Comparison of ENCODE assay signal across 29 mouse cellular contexts in genomic region chr4:67162673-67163072, GRCm38 (mm10).
DNase-seq lines count a peak whose midpoint lies in the region; ATAC-seq and TF ChIP-seq lines count a peak whose summit lies in the region.
"Had no signal": no experiment of that assay in that cellular context is flagged by ENCODE, and none has a peak within 500 bp of the region (broad histone marks: within the 10 kb centered on the region; RNA-seq: fewer than 3 reads in every experiment).

No protein-coding gene starts in this region.

- no peak for TF ChIP-seq CTCF in midbrain, postnatal 0 days (IDR thresholded peaks at IDR 0.05)
- TF ChIP-seq CTCF in cerebellum, adult 2 months (IDR thresholded peaks at IDR 0.05; ENCODE audit: borderline replicate concordance, insufficient read depth, low read depth, low read length) = no peak

- DNase-seq in midbrain, postnatal 0 days (ENCODE audit: low spot score) = peak; percentile 23
- DNase-seq in cerebellum, adult 2 months = peak; percentile 20 to 52
- peak; percentile 13 to 42 for DNase-seq in cerebellum, postnatal 14 days
- DNase-seq in forebrain, embryonic 11.5 days (ENCODE audit: low spot score) = no peak
- DNase-seq: adrenal gland, adult 8-10 months; B cell, adult 2 months; forebrain, postnatal 0 days; gastrocnemius, postnatal 14 days; heart, adult 2 months; heart, postnatal 10 days; kidney, adult 18-20 months; liver, embryonic 13.5 days; lung, adult 18-20 months; lung, postnatal 10 days; right cerebral cortex, postnatal 4 days; thymus, postnatal 4 days had no signal

- no peak for ATAC-seq in midbrain, postnatal 0 days (ENCODE audit: low FRiP score)
- no peak for ATAC-seq in midbrain, embryonic 15.5 days (replicated peaks)
- ATAC-seq in CD4-positive, CD25-positive, alpha-beta regulatory T cell, adult 4 months = no peak
- ATAC-seq in midbrain, embryonic 16.5 days = no peak
- no peak for ATAC-seq in forebrain, embryonic 11.5 days (replicated peaks; ENCODE audit: low FRiP score)
- ATAC-seq: forebrain, postnatal 0 days had no signal

- no peak overlapping the region for H3K27ac ChIP-seq in midbrain, postnatal 0 days (ENCODE audit: low read depth, low read length)
- no peak overlapping the region for H3K27ac ChIP-seq in midbrain, embryonic 15.5 days
- no peak overlapping the region for H3K27ac ChIP-seq in cerebellum, adult 2 months (ENCODE audit: insufficient read depth, low read length)
- no peak overlapping the region for H3K27ac ChIP-seq in midbrain, embryonic 16.5 days (ENCODE audit: low read length)
- no peak overlapping the region for H3K27ac ChIP-seq in forebrain, embryonic 11.5 days (ENCODE audit: low read depth, low read length)
- H3K27ac ChIP-seq: embryonic facial prominence, embryonic 13.5 days; forebrain, embryonic 12.5 days; heart, adult 2 months; heart, embryonic 13.5 days; hindbrain, embryonic 15.5 days; kidney, postnatal 0 days; limb, embryonic 10.5 days; limb, embryonic 15.5 days; liver, embryonic 13.5 days; macrophage; neural tube, embryonic 13.5 days had no signal

- WGBS in midbrain, postnatal 0 days = 86% methylated on average over 3 of the region's 3 CpGs
- WGBS in midbrain, embryonic 15.5 days = 91% methylated on average over 3 of the region's 3 CpGs
- WGBS in cerebellum, adult 2 months = 13% methylated on average over 3 of the region's 3 CpGs
- 76% methylated on average over 3 of the region's 3 CpGs for WGBS in midbrain, embryonic 16.5 days
- 89% methylated on average over 3 of the region's 3 CpGs for WGBS in forebrain, embryonic 11.5 days

- no peaks in the 10 kb centered on the region for H3K36me3 ChIP-seq in midbrain, postnatal 0 days (ENCODE audit: insufficient read depth, low read length)
- no peaks in the 10 kb centered on the region for H3K36me3 ChIP-seq in midbrain, embryonic 15.5 days (replicated peaks)
- no peaks in the 10 kb centered on the region for H3K36me3 ChIP-seq in midbrain, embryonic 16.5 days (ENCODE audit: control insufficient read depth, insufficient read depth, low read length)
- no peaks in the 10 kb centered on the region for H3K36me3 ChIP-seq in forebrain, embryonic 11.5 days (ENCODE audit: control insufficient read depth, insufficient read depth, low read length)
- H3K36me3 ChIP-seq: embryonic facial prominence, embryonic 13.5 days; forebrain, embryonic 12.5 days; heart, embryonic 13.5 days; hindbrain, embryonic 15.5 days; limb, embryonic 10.5 days; limb, embryonic 15.5 days; liver, embryonic 13.5 days; neural tube, embryonic 13.5 days had no signal

- H3K27me3 ChIP-seq in midbrain, postnatal 0 days (ENCODE audit: insufficient read depth, low read length) = no peaks in the 10 kb centered on the region
- no peaks in the 10 kb centered on the region for H3K27me3 ChIP-seq in midbrain, embryonic 15.5 days (replicated peaks)
- H3K27me3 ChIP-seq in cerebellum, adult 2 months (ENCODE audit: control insufficient read depth, insufficient read depth, low read length) = no peaks in the 10 kb centered on the region
- no peaks in the 10 kb centered on the region for H3K27me3 ChIP-seq in midbrain, embryonic 16.5 days (ENCODE audit: control insufficient read depth, insufficient read depth, low read depth, low read length)
- H3K27me3 ChIP-seq in forebrain, embryonic 11.5 days (ENCODE audit: control insufficient read depth, insufficient read depth, low read length) = no peaks in the 10 kb centered on the region
- H3K27me3 ChIP-seq: CH12.LX; embryonic facial prominence, embryonic 13.5 days; forebrain, embryonic 12.5 days; heart, embryonic 13.5 days; hindbrain, embryonic 15.5 days; limb, embryonic 15.5 days; liver, embryonic 13.5 days; neural tube, embryonic 13.5 days had no signal

- H3K4me1 ChIP-seq in midbrain, postnatal 0 days (ENCODE audit: insufficient read depth, low read length) = no peaks in the 10 kb centered on the region
- H3K4me1 ChIP-seq in midbrain, embryonic 15.5 days = no peaks in the 10 kb centered on the region
- H3K4me1 ChIP-seq in cerebellum, adult 2 months (ENCODE audit: control insufficient read depth, insufficient read depth, low read length) = peaks cover 3% of the 10 kb centered on the region; the same call in 1 of the 2 replicates
- H3K4me1 ChIP-seq in midbrain, embryonic 16.5 days (ENCODE audit: control insufficient read depth, insufficient read depth, low read length) = no peaks in the 10 kb centered on the region
- H3K4me1 ChIP-seq in forebrain, embryonic 11.5 days (replicated peaks; ENCODE audit: control insufficient read depth, insufficient read depth, low read length) = no peaks in the 10 kb centered on the region
- H3K4me1 ChIP-seq: embryonic facial prominence, embryonic 13.5 days; forebrain, embryonic 12.5 days; heart, embryonic 13.5 days; hindbrain, embryonic 15.5 days; limb, embryonic 10.5 days; limb, embryonic 15.5 days; liver, embryonic 13.5 days; neural tube, embryonic 13.5 days had no signal

- H3K9ac ChIP-seq in midbrain, postnatal 0 days (replicated peaks; ENCODE audit: low read length, poor library complexity, severe bottlenecking) = no peak overlapping the region
- H3K9ac ChIP-seq in midbrain, embryonic 15.5 days = no peak overlapping the region
- no peak overlapping the region for H3K9ac ChIP-seq in midbrain, embryonic 16.5 days (ENCODE audit: low read depth, low read length)
- no peak overlapping the region for H3K9ac ChIP-seq in forebrain, embryonic 11.5 days (ENCODE audit: low read length)
- H3K9ac ChIP-seq: embryonic facial prominence, embryonic 13.5 days; forebrain, embryonic 12.5 days; forebrain, postnatal 0 days; heart, embryonic 13.5 days; hindbrain, embryonic 15.5 days; limb, embryonic 15.5 days; liver, embryonic 13.5 days; neural tube, embryonic 13.5 days had no signal

- no peak for TF ChIP-seq POLR2A in cerebellum, adult 2 months (IDR thresholded peaks at IDR 0.05; ENCODE audit: borderline replicate concordance, insufficient read depth, low read length)

- no peak overlapping the region for H3K4me2 ChIP-seq in midbrain, postnatal 0 days (ENCODE audit: low read depth, low read length, poor library complexity, severe bottlenecking)
- H3K4me2 ChIP-seq in midbrain, embryonic 15.5 days = no peak overlapping the region
- H3K4me2 ChIP-seq in midbrain, embryonic 16.5 days (ENCODE audit: low read length) = no peak overlapping the region
- no peak overlapping the region for H3K4me2 ChIP-seq in forebrain, embryonic 11.5 days (ENCODE audit: low read depth, low read length, severe bottlenecking)
- H3K4me2 ChIP-seq: embryonic facial prominence, embryonic 13.5 days; forebrain, embryonic 12.5 days; heart, embryonic 13.5 days; hindbrain, embryonic 15.5 days; limb, embryonic 15.5 days; liver, embryonic 13.5 days; neural tube, embryonic 13.5 days had no signal

- H3K4me3 ChIP-seq in midbrain, postnatal 0 days (ENCODE audit: low read depth, low read length) = no peak overlapping the region
- H3K4me3 ChIP-seq in midbrain, embryonic 15.5 days = no peak overlapping the region
- no peak overlapping the region for H3K4me3 ChIP-seq in cerebellum, adult 2 months (replicated peaks; ENCODE audit: insufficient read depth, low read depth, low read length)
- H3K4me3 ChIP-seq in midbrain, embryonic 16.5 days (ENCODE audit: low read depth, low read length) = no peak overlapping the region
- no peak overlapping the region for H3K4me3 ChIP-seq in forebrain, embryonic 11.5 days (ENCODE audit: low read depth, low read length)
- H3K4me3 ChIP-seq: embryonic facial prominence, embryonic 13.5 days; forebrain, embryonic 12.5 days; heart, adult 2 months; heart, embryonic 13.5 days; hindbrain, embryonic 15.5 days; limb, embryonic 10.5 days; limb, embryonic 15.5 days; liver, embryonic 13.5 days; neural tube, embryonic 13.5 days had no signal

- no peaks in the 10 kb centered on the region for H3K9me3 ChIP-seq in midbrain, postnatal 0 days (ENCODE audit: low read length)
- no peaks in the 10 kb centered on the region for H3K9me3 ChIP-seq in midbrain, embryonic 15.5 days
- H3K9me3 ChIP-seq in midbrain, embryonic 16.5 days (replicated peaks; ENCODE audit: control insufficient read depth, low read length, poor library complexity, severe bottlenecking) = no peaks in the 10 kb centered on the region
- H3K9me3 ChIP-seq in forebrain, embryonic 11.5 days (ENCODE audit: control insufficient read depth, low read length) = no peaks in the 10 kb centered on the region
- H3K9me3 ChIP-seq: embryonic facial prominence, embryonic 13.5 days; forebrain, embryonic 12.5 days; heart, embryonic 13.5 days; hindbrain, embryonic 15.5 days; limb, embryonic 10.5 days; limb, embryonic 15.5 days; liver, embryonic 13.5 days; neural tube, embryonic 13.5 days had no signal
